Mouse (Mus musculus) small intestine, adult 2 months (tissue): ENCODE results near the gene Mettl16.

Experiments
- CTCF ChIP-seq: fragments of 200-500 bp; IDR thresholded peaks from 2 replicates; pipeline ENCODE4 v1.5.1; 2012; ENCODE audit warnings: low read depth, mild to moderate bottlenecking, control low read depth, inconsistent platforms, low read length, moderate library complexity, mixed read lengths; ENCODE audit not compliant: insufficient replicate concordance, insufficient read length; ENCODE audit errors: extremely low read depth
- POLR2A ChIP-seq: fragments of 200-500 bp; IDR thresholded peaks from 2 replicates; pipeline ENCODE4 v1.6.1; 2012; ENCODE audit warnings: low read depth, mild to moderate bottlenecking, control low read depth, inconsistent platforms, low read length, moderate library complexity

GRCm38 (mm10) chr11:74723357-74724234 lies 47.0 kb upstream of the Mettl16 start:
- no peak for TF ChIP-seq CTCF
- TF ChIP-seq POLR2A = peak; percentile 78
